Mouse (Mus musculus) MEL-GATA-1-ER (cell line): ENCODE data around the gene Pola2.

Source experiments
- DNase-seq: peaks from one replicate; pipeline ENCODE4 v3.0.0-alpha.2; 2012; ENCODE audit warnings: low read depth; ENCODE audit errors: extremely low read depth

The Pola2 gene

DNA sequence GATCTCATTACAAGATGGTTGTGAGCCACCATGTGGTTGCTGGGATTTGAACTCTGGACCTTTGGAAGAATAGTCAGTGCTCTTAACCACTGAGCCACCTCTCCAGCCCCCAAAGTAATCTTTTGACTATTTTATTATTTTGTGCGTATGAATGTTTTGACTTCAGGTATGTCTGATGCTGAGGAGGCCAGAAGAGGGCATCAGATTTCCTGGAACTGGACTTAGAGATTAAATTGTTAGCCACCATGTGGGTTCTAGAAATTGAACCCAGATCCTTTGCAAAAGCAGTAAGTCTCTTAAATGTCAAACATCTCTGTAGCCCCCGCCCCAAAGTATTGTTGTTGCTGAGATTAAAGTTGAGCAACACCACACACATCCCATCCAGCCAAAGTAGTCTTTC, 1.9 kb upstream of the Pola2 start:
- DNase-seq = no peak

DNA sequence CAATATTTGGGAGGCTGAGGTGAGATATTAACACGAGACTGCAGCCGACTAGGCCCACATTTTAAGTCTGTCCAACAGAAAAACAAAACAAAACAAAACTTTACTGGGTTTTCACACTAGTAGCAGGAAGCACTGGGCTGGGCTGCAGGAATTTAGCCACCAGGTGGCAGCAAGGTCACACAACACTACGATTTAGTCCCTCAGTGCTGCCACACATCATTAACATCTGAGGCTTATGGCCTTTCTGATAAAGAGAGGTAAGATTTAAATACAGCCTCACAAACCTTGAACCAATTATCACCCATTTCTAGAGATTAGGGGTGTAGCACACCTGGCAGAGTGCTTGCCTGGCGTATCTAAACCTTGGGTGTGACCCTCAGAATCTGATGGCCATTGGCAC, 1.3 kb upstream of the Pola2 start:
- DNase-seq = peak; percentile 75

DNA sequence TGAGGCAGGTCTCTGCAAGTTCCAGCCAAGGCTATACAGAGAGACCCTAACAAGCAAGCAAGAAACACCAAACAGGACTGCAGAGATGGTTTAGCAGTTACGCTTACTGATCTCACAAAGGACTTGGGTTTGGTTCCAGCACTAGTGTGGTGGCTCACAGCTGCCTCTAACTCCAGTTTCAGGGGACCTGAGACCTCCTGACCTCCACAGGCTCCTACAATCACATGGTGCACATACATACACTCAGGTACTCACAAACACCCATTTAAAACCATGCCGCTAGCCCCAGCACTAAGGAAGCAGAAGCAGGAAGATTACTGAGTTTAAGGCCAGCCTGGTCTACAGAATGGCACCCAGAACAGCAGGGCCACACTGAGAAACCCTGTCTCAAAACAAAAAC, 802 bp upstream of the Pola2 start:
- no peak for DNase-seq

DNA sequence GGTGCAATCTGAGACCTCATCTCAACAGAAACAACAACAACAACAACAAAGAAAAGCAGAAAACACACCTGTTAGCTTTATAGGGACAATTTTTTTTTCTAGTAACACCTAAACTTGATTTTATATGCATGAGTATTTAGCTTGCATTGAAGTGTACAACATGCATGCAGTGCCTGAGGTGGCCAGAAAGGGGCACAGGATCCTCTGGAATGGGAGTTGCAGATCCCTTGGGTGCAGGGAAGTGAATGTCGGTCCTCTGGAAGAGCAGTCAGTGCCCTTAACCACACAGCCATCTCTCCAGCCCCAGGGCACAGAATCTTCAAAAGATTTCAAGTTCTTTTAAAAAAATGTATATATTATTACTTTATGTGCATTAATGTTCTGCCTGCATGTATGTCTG, 1.4 kb downstream of the Pola2 start:
- DNase-seq = no peak

DNA sequence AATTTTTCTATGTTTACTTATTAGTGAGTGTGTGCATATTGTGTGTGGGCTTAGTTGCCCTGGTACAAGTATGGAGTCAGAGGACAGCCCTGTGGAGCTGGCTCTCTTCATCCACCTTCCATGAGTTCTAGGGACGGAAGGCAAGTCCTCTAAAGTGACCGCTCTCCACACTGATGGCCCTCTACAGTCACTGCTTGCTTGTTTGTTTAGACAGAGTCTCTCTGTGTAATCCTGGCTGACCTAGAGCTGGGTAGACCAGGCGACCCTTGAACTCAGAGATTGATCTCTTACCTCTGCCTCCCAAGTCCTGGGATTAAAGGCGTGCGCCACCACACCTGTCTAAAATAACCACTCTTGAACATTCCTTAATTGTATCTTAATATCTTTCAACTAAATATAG, 6.6 kb downstream of the Pola2 start:
- no peak for DNase-seq

DNA sequence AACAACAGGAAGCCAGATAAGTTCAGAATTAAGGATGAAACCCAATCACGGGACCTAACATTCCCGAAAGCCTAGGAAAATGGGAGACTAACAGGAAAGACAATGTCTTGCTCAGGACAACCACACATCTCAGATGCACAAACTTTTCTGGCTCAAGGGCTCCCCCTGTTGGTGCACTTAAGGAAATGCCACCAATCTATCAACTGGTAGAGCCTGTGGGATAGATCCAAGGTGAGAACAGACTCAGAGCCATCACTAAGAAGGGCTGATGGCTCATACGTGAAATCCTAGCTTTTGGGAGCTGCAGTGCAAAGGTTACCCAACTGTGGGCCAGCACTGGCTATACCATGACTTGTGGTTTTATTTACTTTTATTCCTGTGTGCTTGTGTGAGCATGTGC, 7.3 kb downstream of the Pola2 start:
- DNase-seq = peak; percentile 56

DNA sequence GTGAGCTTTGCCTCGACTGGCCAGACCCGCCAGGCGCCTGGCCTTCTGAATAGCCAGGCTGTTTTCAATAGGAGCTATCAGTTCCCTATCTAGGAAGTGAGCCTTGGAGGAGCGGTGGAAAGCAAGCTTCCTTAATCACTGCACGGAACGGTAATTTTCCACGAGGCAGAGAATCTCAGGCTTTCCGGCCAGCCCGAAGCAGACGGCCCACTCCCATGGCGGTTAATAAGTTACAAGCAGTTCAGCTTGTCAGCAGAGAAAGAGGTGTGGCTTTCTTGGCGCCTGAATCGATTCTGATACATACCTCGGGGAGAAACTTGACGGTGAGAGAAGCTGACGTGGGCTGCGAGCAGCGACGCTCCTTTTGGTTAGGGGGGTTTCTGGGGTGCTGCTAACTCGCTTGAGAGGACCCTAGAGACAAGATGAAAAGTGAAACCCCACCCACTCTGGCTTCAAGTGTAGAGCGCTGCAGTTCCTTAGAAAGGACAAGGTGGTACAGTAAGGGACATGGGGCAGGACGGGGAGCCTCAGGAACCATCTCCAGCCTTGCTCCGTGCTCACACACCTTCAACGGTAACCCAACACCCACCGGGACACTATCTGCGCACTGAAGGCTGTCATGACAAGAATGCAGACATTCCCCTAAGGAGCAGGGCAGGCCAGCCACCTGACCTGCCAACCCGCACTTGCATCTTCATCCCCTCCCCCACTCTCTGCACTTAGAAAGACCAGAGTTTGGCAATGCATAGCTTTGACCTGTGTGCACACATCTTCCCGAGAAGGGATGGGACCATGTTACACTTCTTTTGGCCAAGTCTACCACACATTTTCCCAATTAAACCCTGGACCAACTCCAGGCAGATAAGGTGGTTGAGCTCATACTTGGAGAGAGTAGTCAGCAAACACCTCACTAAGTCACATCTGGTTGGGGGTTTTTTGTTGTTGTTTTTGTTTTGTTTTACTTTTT, 8.0 kb downstream of the Pola2 start:
- no peak for DNase-seq

DNA sequence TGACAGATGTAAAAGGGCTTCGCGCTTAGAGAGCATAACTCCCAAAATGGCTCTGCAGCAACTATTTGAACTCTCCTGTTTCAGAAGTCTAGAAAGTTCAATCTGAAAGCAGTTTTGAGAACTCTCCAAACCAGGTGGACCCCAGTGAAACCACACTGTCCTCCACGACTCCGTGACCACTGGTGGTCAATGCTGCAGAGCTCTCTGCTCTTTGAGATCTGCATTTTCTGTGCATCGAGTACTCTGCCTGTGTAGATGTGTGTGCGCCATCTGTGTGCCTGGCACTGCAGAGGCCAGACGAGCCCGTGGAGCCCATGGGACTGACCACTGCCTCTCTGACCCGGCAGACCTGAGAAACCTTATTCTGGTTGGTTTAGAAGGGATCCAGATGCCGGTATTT, 9.1 kb downstream of the Pola2 start:
- DNase-seq = no peak

DNA sequence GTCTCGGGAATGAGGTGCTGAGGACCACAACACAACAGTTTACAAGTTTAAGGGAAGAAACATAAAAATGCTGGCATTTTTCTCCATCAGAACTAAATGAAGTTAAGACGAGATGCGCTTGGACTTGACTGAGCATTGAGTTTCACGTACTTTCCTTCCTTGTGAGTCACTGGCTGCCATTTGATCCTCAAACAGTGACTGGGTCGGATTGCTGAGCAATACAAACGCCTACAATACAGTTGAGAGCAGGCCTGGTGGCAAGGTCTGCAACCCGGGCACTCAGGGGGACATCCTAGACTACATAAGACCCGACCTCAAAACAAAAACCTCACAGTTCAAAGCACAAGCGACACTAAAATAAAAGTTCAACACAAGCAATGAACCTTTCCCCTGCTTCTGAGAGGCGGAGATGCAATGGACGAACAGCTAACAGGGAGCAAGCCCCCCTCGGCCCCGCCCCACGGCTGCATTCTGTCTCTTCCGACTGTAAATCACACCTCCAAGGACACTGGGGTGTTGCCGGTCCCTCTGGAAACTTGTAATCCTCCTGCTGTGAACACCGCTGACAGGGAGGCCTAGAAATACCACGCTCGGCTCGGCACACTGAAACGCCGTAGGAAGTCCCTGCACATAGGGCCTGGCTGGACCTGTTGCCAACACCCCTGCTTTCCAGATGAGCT, 9.8 kb downstream of the Pola2 start:
- no peak for DNase-seq

DNA sequence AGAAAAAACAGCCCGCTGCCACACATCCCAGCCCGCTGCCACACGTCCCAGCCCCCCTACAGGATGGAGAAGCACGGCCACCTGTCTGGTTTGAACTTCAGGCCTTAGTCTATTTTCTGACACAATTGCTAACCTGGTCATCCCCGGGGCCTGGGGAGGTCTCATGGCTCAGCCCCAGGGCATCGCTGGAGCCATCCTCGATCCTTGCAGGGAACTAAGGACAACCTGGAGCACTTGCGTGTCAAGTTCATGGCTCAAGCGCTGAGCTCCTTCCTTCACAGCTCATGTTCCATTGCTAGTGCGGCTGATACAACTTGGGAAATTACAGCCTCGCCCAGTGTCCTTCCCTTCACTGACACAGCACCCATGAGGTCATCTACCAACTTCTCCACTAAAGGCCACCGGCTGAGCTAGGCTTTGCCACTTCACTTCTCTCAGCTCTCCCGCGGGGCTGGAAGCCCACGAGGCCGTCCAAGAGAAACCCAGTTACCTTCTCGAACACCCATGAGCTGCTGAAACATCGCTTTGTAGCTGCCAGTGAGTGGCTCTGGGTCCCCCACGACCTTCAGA, 10.7 kb downstream of the Pola2 start:
- DNase-seq = no peak

DNA sequence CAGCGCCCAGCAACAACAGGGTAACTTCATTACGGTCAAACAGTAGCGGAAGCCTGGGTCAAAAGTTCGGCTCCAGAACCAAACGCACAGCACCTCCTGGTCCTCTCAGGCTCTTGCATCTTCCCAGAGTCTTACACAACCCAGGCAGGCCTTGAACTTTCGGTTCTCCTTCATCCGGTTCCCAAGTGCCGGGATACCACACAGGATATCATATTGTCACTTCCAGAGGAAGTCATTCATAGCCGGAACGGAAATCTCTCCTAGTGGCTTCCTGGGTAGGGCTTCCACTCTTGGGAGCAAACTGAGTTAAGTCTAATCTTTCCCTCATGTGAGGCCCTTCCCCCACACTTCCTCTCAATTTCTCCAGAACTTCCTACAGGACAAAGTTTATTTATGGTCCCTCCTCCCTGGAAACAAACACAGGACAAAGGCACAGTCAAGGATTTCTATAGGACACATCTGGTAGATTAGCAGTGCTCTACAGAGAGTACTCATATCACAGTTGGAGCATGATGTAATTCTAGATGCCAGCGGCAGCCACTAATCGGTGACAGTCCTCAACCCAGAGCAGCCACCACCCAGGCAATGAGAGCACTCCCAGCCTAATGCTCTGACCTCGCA, 11.8 kb downstream of the Pola2 start:
- no peak for DNase-seq

DNA sequence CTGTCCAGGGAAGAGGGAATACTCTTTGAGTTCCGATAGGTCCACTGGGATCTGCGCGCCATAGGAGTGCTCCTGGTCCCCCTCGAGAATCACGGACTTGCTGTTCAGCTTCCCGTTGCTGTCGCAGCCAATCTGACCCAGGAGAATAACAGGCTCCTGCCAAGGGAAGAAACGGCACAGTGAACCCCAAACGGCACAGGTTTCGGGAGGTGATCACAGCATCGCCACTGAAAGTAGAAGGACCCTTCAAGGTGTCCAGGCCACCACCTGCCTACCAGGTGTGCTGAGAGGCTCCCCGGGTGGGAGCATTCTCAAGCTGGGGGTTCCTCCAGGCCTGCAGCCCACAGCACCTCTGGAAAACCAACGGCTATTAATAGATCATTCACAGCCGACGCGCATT, 12.4 kb downstream of the Pola2 start:
- no peak for DNase-seq

DNA sequence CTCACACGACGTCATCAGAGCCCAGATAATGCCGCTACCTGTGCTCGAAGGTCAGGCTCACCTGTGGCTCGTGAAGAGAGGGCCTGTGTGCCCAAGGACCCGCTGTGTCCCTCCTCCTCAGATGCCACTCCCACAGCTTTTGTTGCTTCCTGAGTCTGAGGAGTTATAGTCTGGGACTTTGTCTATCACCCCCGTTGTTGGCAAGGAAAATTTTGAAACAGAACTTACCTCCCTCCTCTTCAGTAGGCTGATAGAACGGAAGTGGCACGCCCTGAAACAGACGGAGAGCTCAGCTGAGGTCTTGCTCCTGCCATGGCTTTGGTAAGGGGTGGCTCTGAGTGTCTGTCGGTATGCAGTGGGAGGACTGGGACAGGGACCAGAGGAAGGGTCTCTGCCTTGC, 13.8 kb downstream of the Pola2 start:
- no peak for DNase-seq

DNA sequence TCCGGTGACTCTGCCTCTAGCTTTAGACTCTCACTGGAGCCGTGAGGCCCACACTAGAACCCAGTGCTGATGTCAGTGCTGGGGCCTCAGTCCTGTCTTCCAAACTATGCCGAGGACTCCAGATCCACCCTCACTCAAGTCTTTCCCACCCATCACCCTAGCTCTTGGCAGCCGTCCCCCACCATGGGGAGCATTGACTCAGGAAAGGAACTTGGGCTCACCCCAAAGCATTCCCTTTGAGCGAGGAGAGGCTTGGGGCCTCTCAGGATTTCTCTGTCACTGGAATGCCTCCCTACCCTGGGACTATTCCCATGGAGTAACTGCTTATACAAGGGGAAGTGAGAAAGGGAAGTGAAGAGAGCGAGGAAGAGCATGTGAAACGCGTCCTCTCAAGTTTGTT, 18.1 kb downstream of the Pola2 start:
- no peak for DNase-seq

DNA sequence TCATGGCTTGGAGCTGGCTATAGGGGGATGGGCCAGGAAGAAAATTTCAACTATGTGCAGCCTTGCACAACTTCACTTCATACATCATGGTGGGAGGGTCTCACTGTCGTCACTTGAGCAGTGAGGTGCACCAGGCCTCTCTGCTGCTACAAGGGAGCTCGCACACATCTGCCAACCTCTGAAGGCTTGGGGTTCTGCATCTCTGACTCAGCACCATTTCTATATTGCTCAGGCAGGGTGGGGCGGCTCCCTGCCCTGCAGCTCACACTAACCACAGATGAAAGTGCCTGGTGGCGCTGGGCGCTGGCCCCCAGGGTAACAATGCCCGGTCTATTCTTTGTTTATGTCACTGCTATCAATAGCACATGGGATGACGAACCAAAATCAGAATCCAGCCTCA, 19.0 kb downstream of the Pola2 start:
- DNase-seq = no peak

DNA sequence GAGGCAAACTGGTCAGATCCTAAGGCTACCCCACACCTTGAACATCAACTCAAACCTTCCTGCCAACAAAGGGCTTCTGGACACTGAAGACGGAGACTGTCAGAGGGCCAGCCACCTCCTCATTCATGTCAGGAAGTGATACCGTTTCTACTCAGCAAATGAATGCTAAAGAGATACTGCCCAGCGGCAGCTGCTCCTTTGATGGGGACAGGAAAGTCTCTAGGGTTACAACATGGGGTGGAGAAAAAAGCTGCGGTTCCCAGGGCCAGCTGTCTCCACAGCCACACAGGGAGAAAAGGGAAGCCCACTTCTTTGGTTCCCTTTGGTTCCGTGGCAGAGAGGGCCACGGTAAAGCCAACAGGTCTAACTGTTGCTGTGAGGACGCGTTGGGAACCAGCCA, 19.9 kb downstream of the Pola2 start:
- no peak for DNase-seq

DNA sequence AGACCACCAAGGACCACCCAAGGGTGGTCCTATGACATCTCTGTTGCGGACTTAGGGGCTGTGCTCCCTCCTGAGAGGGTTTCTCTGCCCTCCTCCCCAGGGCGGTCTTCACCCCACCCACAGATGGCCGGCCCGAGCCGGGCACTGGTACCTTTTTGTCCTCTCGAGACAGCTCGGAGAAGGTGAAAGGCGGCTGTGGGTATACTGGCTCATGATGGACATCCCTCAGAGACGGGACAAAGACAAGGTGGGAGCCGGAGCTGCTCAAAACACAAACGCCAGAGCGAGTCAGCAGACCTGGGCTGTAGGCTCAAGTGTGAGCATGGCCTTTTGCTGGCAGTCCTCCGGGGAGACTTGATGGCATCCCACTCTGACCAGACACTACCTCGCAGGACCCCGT, 20.6 kb downstream of the Pola2 start:
- DNase-seq = no peak

DNA sequence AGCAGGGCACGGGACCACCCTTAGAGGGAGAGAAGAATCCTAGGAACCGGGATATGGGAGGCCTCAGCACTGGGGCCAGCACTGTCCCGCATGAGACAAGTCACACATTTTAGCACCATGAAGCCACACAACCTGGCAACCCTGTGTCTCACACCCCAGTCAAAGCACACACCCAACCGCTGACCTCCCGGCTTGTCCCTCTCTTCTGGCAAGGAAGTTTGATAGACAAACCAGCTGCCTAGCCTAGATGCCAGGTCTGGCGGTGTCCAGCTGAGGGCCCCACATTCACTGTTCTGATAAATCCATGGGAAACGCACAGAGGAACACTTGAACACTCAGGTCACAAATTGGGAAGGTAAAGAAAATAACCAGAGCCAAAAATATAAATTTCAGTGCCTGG, 21.4 kb downstream of the Pola2 start:
- DNase-seq = no peak

DNA sequence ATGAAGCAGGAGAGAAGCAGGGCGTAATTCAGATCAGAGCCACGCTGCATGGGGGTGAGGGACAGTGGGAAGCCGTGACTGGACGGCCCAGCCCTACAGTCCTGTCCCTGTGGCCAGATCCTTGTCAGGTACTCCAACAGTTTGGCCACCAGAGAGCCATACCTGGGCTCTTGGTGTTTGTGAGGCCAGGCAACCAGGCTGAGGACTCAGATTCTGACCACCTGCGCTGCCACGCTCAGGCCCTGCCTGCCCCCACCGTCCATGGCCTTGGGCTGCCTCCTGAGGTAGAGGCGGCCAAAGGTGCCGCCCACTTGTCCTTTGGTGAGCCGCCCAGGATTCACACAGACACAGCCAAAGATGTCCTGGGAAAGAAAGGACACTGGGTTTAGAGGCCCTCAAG, 23.3 kb downstream of the Pola2 start:
- no peak for DNase-seq

DNA sequence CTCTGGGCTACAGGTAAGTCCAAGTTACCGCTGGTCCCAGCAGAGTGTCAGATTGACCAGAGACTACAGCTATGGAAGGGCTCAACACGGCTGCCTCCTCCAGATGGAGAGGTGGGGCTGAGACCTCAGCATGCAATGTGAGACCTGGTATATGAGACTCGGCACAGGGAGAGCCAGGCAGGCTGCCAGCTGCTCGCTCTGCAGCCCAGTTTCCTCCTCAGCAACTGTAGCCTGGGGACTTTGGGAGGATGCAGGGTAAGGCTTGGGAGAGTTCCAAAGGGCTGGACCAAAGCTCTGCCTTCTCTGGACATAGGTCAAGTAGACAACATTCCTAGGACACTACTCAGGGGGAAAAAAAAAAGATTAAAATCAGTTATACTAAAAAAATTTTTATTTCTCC, 23.8 kb downstream of the Pola2 start:
- no peak for DNase-seq

DNA sequence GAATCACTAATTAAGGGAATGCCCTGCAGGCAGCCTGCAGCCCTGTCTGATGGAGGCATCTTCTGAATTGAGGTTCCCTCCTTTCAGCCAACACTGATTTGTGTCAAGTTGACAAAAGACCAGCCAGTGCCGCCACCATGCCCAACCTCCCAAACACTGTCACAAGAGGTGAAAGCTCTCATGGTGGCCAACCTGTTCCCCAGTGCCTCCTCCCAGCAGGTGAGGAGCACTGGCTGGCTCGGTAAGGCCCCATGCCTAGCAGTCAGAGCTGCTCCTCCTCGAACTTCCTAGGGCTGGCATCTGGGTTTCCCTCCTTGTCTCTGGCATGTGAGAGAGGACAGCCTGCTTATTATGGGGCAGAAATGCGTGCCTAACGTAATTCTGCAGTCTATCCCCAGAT, 24.3 kb downstream of the Pola2 start:
- no peak for DNase-seq

DNA sequence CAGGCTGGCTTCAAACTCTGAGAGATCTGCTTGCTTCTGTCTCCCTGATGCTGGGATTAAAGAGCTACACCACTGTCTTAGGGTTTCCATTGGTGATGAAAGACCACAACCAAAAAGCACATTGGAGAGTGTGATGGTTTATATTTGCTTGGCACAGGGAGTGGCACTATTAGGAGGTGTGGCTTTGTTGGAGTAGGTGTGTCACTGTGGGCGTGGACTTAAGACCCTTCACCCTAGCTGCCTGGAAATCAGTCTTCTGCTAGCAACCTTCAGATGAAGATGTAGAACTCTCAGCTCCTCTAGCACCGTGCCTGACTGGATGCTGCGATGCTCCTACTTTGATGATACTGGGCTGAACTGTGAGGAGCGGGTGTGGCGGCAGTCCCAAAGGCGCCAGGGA, 25.5 kb downstream of the Pola2 start:
- DNase-seq = no peak
